ENCODE assay signal across 8 mouse cellular contexts in genomic region chr12:29697526-29698500, GRCm38 (mm10).
DNase-seq lines count a peak whose midpoint lies in the region; ATAC-seq lines count a peak whose summit lies in the region.

No protein-coding gene starts in this region.

- peak; percentile 23 to 27 for DNase-seq in cerebellum, adult 18-20 months
- no peak for DNase-seq in cerebellum, adult 11-12 months
- DNase-seq in layer of hippocampus, adult 18-20 months (ENCODE audit: low spot score in 2 of 2), result peak; percentile 62 to 80
- DNase-seq in lung, postnatal 4 days, result peak; percentile 19 to 26
- DNase-seq in skeletal muscle tissue, adult 2 months (ENCODE audit: low read depth, low spot score), result peak; percentile 52
- DNase-seq in natural killer cell, adult 2 months (ENCODE audit: low spot score in 2 of 2), result no peak

- ATAC-seq in frontal cortex, adult (ENCODE audit: low TSS enrichment), result peak; percentile 66
- no peak for ATAC-seq in CD4-positive, CD25-positive, alpha-beta regulatory T cell, adult 4 months

Comparison
In these comparisons a context has a peak if more than half of its experiments do, and no peak if none do; other contexts are left out.
1. DNase-seq: peak in cerebellum, adult 18-20 months (2 of 2), layer of hippocampus, adult 18-20 months (2 of 2), lung, postnatal 4 days (2 of 2) and skeletal muscle tissue, adult 2 months (single experiment); none in cerebellum, adult 11-12 months (single experiment) and natural killer cell, adult 2 months (0 of 2).